ENCODE assay signal across 11 mouse cellular contexts in genomic region chr5:139541151-139542042, GRCm38 (mm10). TPM values are rescaled to one million over a fixed set of nuclear protein-coding genes. Genes with fewer than 3 reads are reported as not detected.
DNase-seq lines count a peak whose midpoint lies in the region; ATAC-seq and TF ChIP-seq lines count a peak whose summit lies in the region.
"Had no signal": no experiment of that assay in that cellular context is flagged by ENCODE, and none has a peak within 500 bp of the region (broad histone marks: within the 10 kb centered on the region; RNA-seq: fewer than 3 reads in every experiment).

No protein-coding gene starts in this region.

- no peak overlapping the region for H3K4me2 ChIP-seq in forebrain, postnatal 0 days (ENCODE audit: low read depth)

- no peak for ATAC-seq in forebrain, postnatal 0 days
- no peak for ATAC-seq in inflammation-experienced regulatory T-cells, adult 6 months

- no peak for TF ChIP-seq CTCF in forebrain, postnatal 0 days (IDR thresholded peaks at IDR 0.05; ENCODE audit: low read depth)

- H3K27ac ChIP-seq in forebrain, postnatal 0 days (ENCODE audit: low read depth, low read length): no peak overlapping the region

- no peaks in the 10 kb centered on the region for H3K9me3 ChIP-seq in forebrain, postnatal 0 days (ENCODE audit: low read length)

- DNase-seq in kidney, postnatal 10 days: peak; percentile 46
- DNase-seq in kidney, postnatal 36 days: no peak
- peak; percentile 75 to 80 for DNase-seq in cerebellum, postnatal 10 days
- DNase-seq in forebrain, postnatal 0 days: peak; percentile 28
- peak; percentile 61 for DNase-seq in neural tube, embryonic 10.5 days (ENCODE audit: extremely low spot score, low spot score)
- DNase-seq in right cerebral cortex, postnatal 25 days: no peak
- DNase-seq in adrenal gland, adult 2 months: no peak
- DNase-seq: liver had no signal

- no peak overlapping the region for H3K4me3 ChIP-seq in forebrain, postnatal 0 days (ENCODE audit: low read depth, low read length)

- peaks cover 94% of the 10 kb centered on the region for H3K27me3 ChIP-seq in forebrain, postnatal 0 days (ENCODE audit: insufficient read depth, low read length)

- H3K9ac ChIP-seq in forebrain, postnatal 0 days: no peak overlapping the region

- H3K36me3 ChIP-seq in forebrain, postnatal 0 days (ENCODE audit: insufficient read depth): no peaks in the 10 kb centered on the region

- WGBS in forebrain, postnatal 0 days: 2% methylated on average over 44 of the region's 44 CpGs

- H3K4me1 ChIP-seq in forebrain, postnatal 0 days (ENCODE audit: insufficient read depth): no peaks in the 10 kb centered on the region

RNA-seq across cellular contexts. Expression of gene Uncx, which starts 1.9 kb away (rescaled TPM):
- total RNA-seq in forebrain, postnatal 0 days (2014; rRNA removed): 3.4 and 5.8 TPM in 2 replicates
- polyA plus RNA-seq in forebrain, postnatal 0 days (2015; fragmentation: Nextera tagmentation; extraction: Ambion mirVana): 0.93 and 2.8 TPM in 2 replicates
- not detected for polyA plus RNA-seq in inflammation-experienced regulatory T-cells, adult 6 months (2017; shearing (Covaris generic))
- not detected for total RNA-seq in adrenal gland, adult 2 months (2021)
- polyA plus RNA-seq in adrenal gland, adult 2 months (2012; rRNA removed): 0.04 TPM in 1 of 2 replicates, not detected in the other
- total RNA-seq: ES-E14; hematopoietic stem cell, adult 5-6 weeks had no signal

RNA-seq across cellular contexts. Expression of gene Zfand2a, which starts 57.0 kb away (rescaled TPM):
- total RNA-seq in forebrain, postnatal 0 days (2014; rRNA removed): 50.4 and 51.7 TPM in 2 replicates
- 23.9 and 29.8 TPM in 2 replicates for polyA plus RNA-seq in forebrain, postnatal 0 days (2015; fragmentation: Nextera tagmentation; extraction: Ambion mirVana)
- 10 to 100 TPM in 1 of 3 experiments, 1 to 10 TPM in 2; 8.1 to 10.3 (median 9.2) TPM for polyA plus RNA-seq in inflammation-experienced regulatory T-cells, adult 6 months (2017; shearing (Covaris generic))
- total RNA-seq in adrenal gland, adult 2 months (2021): 10 to 100 TPM; 27.5 to 44.8 TPM
- polyA plus RNA-seq in adrenal gland, adult 2 months (2012; rRNA removed): 11.5 and 14.8 TPM in 2 replicates

Comparison
In these comparisons a context has a peak if more than half of its experiments do, and no peak if none do; other contexts are left out.
1. DNase-seq: peak in kidney, postnatal 10 days (single experiment), cerebellum, postnatal 10 days (2 of 2), forebrain, postnatal 0 days (single experiment) and neural tube, embryonic 10.5 days (single experiment); none in kidney, postnatal 36 days (0 of 2), right cerebral cortex, postnatal 25 days (single experiment) and adrenal gland, adult 2 months (single experiment).